8 mouse cellular contexts compared by ENCODE assay signal in the genomic region with DNA sequence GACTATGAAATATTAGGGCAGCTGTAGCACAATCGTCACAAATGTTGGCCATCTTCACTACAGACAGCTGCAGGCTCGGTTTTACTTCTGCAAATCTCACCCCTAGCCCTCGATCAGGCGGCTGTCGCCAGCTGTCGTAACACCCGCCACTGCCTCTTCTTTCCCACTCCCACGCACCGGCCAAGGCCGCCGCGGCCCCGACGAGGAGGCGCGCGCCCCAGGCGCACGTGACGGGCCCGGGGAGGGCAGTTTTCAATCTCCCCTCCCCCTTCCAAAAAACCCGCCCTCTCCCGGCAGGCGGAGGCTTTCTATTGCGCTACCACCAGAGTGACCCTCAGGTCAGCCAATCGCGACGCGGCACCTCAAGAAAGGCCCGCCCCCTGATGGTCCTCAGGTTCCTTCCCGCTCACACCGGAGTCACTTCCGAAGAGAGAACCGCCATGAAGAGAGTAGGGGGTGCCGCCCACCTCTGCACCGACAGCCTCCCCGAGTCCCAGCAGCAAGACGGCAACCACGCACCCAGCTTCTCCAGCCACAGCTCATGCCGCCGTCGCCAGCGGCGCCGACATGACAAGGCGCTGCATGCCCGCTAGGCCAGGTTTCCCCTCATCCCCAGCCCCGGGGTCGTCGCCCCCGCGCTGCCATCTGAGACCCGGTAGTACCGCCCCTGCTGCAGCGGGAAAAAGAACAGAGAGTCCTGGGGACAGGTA. TPM values are rescaled to one million over a fixed set of nuclear protein-coding genes. Genes with fewer than 3 reads are reported as not detected.
DNase-seq lines count a peak whose midpoint lies in the region; ATAC-seq and TF ChIP-seq lines count a peak whose summit lies in the region.

TSS of gene Slf2 (plus strand) at position 408 of the 710 bp plus-strand sequence.

- WGBS in embryonic facial prominence, embryonic 13.5 days = under 1% methylated on average over 55 of the region's 55 CpGs
- WGBS in kidney, adult 2 months = under 1% methylated on average over 55 of the region's 55 CpGs
- under 1% methylated on average over 54 of the region's 55 CpGs for WGBS in limb, embryonic 12.5 days
- under 1% methylated on average over 55 of the region's 55 CpGs for WGBS in midbrain, embryonic 15.5 days
- under 1% methylated on average over 55 of the region's 55 CpGs for WGBS in spleen, adult 2 months

- peak within 1 kb of the TSS; percentile 81 for H3K9ac ChIP-seq in embryonic facial prominence, embryonic 13.5 days
- peak within 1 kb of the TSS; percentile 87 for H3K9ac ChIP-seq in limb, embryonic 12.5 days (replicated peaks)
- peak within 1 kb of the TSS; percentile 89 for H3K9ac ChIP-seq in midbrain, embryonic 15.5 days

- peak within 1 kb of the TSS; percentile 69 for H3K4me3 ChIP-seq in embryonic facial prominence, embryonic 13.5 days
- H3K4me3 ChIP-seq in kidney, adult 2 months (ENCODE audit: insufficient read depth, low read depth, low read length) = peak within 1 kb of the TSS; percentile 99
- H3K4me3 ChIP-seq in limb, embryonic 12.5 days (replicated peaks) = peak within 1 kb of the TSS; percentile 96
- H3K4me3 ChIP-seq in midbrain, embryonic 15.5 days = peak within 1 kb of the TSS; percentile 97
- H3K4me3 ChIP-seq in spleen, adult 2 months (ENCODE audit: extremely low read depth, insufficient read depth, insufficient read length) = peak within 1 kb of the TSS; percentile 94

- peaks cover 15% of the 10 kb centered on the region for H3K36me3 ChIP-seq in embryonic facial prominence, embryonic 13.5 days
- peaks cover 7% of the 10 kb centered on the region for H3K36me3 ChIP-seq in kidney, adult 2 months (ENCODE audit: control insufficient read depth, insufficient read depth, low read length)
- peaks cover 15% of the 10 kb centered on the region for H3K36me3 ChIP-seq in limb, embryonic 12.5 days
- H3K36me3 ChIP-seq in midbrain, embryonic 15.5 days (replicated peaks) = peaks cover 8% of the 10 kb centered on the region; the same call in 1 of the 2 replicates
- peaks cover 9% of the 10 kb centered on the region for H3K36me3 ChIP-seq in spleen, adult 2 months (ENCODE audit: control insufficient read depth, insufficient read depth, low read length)

- no peaks in the 10 kb centered on the region for H3K27me3 ChIP-seq in embryonic facial prominence, embryonic 13.5 days
- no peaks in the 10 kb centered on the region for H3K27me3 ChIP-seq in kidney, adult 2 months (replicated peaks; ENCODE audit: control insufficient read depth, insufficient read depth, low read length)
- H3K27me3 ChIP-seq in limb, embryonic 12.5 days = no peaks in the 10 kb centered on the region
- H3K27me3 ChIP-seq in midbrain, embryonic 15.5 days (replicated peaks) = peaks cover 3% of the 10 kb centered on the region; the same call in 1 of the 2 replicates
- H3K27me3 ChIP-seq in spleen, adult 2 months (ENCODE audit: control insufficient read depth, insufficient read depth, low read length) = no peaks in the 10 kb centered on the region

- H3K27ac ChIP-seq in embryonic facial prominence, embryonic 13.5 days = peak within 1 kb of the TSS; percentile 81
- H3K27ac ChIP-seq in kidney, adult 2 months (ENCODE audit: insufficient read depth, low read depth, low read length) = peak within 1 kb of the TSS; percentile 75
- H3K27ac ChIP-seq in limb, embryonic 12.5 days = peak within 1 kb of the TSS; percentile 91
- H3K27ac ChIP-seq in midbrain, embryonic 15.5 days = peak within 1 kb of the TSS; percentile 86
- H3K27ac ChIP-seq in spleen, adult 2 months (ENCODE audit: insufficient read depth, low read length) = peak within 1 kb of the TSS; percentile 82

- peak; percentile 34 for TF ChIP-seq POLR2A in kidney, adult 2 months (IDR thresholded peaks at IDR 0.05; ENCODE audit: low read depth, low read length)
- TF ChIP-seq POLR2A in spleen, adult 2 months (IDR thresholded peaks at IDR 0.05; ENCODE audit: low read depth, low read length) = peak; percentile 48

- peak; percentile 97 for DNase-seq in 3134 (ENCODE audit: extremely low read depth, insufficient read length, low spot score)
- DNase-seq in adrenal gland, postnatal 36 days = peak; percentile 98
- DNase-seq in heart, adult 18-20 months = peak; percentile 99 to 100
- peak; percentile 99 for DNase-seq in kidney, adult 2 months
- DNase-seq in spleen, adult 2 months (ENCODE audit: low read depth in 1 of 2, low spot score in 2 of 2) = peak; percentile 96 to 99

- TF ChIP-seq CTCF in kidney, adult 2 months (conservative IDR thresholded peaks at IDR 0.05; ENCODE audit: insufficient read depth, insufficient read length, low read depth, low read length) = no peak
- TF ChIP-seq CTCF in spleen, adult 2 months (IDR thresholded peaks at IDR 0.05; ENCODE audit: extremely low read depth, insufficient read depth, insufficient read length, insufficient replicate concordance) = no peak

- peak; percentile 97 for ATAC-seq in embryonic facial prominence, embryonic 13.5 days (ENCODE audit: insufficient number of reproducible peaks, insufficient read depth, low FRiP score, low TSS enrichment, low read depth)
- ATAC-seq in limb, embryonic 12.5 days (ENCODE audit: insufficient number of reproducible peaks, insufficient read depth, low FRiP score, low TSS enrichment, low read depth) = peak; percentile 96
- peak; percentile 99 for ATAC-seq in midbrain, embryonic 15.5 days (replicated peaks)

- H3K4me1 ChIP-seq in embryonic facial prominence, embryonic 13.5 days = peaks cover 36% of the 10 kb centered on the region
- peaks cover 3% of the 10 kb centered on the region for H3K4me1 ChIP-seq in kidney, adult 2 months (ENCODE audit: control insufficient read depth, insufficient read depth, low read length)
- peaks cover 55% of the 10 kb centered on the region for H3K4me1 ChIP-seq in limb, embryonic 12.5 days (replicated peaks)
- peaks cover 20% of the 10 kb centered on the region for H3K4me1 ChIP-seq in midbrain, embryonic 15.5 days
- peaks cover 2% of the 10 kb centered on the region; the same call in 1 of the 2 replicates for H3K4me1 ChIP-seq in spleen, adult 2 months (ENCODE audit: control insufficient read depth, insufficient read depth, insufficient read length)

- H3K9me3 ChIP-seq in embryonic facial prominence, embryonic 13.5 days = no peaks in the 10 kb centered on the region
- no peaks in the 10 kb centered on the region for H3K9me3 ChIP-seq in limb, embryonic 12.5 days
- H3K9me3 ChIP-seq in midbrain, embryonic 15.5 days = no peaks in the 10 kb centered on the region

- H3K4me2 ChIP-seq in embryonic facial prominence, embryonic 13.5 days = peak within 1 kb of the TSS; percentile 71
- peak within 1 kb of the TSS; percentile 56 for H3K4me2 ChIP-seq in limb, embryonic 12.5 days
- peak within 1 kb of the TSS; percentile 68 for H3K4me2 ChIP-seq in midbrain, embryonic 15.5 days

RNA-seq across cellular contexts. Expression of gene Slf2, which starts in this region (rescaled TPM):
- total RNA-seq in adrenal gland, postnatal 36 days (2021) = 10 to 100 TPM; 23.0 to 23.7 TPM
- 30.2 and 37.0 TPM in 2 replicates for polyA plus RNA-seq in embryonic facial prominence, embryonic 13.5 days (2015; fragmentation: Nextera tagmentation; extraction: Ambion mirVana)
- 10 to 100 TPM; 22.8 to 23.7 TPM for total RNA-seq in heart, adult 18-20 months (2021)
- polyA plus RNA-seq in kidney, adult 2 months (2012; rRNA removed) = 10.5 and 31.1 TPM in 2 replicates
- 49.7 and 53.2 TPM in 2 replicates for polyA plus RNA-seq in limb, embryonic 12.5 days (2016; fragmentation: Nextera tagmentation; extraction: Ambion mirVana)
- 27.8 and 33.0 TPM in 2 replicates for polyA plus RNA-seq in midbrain, embryonic 15.5 days (2015; fragmentation: Nextera tagmentation; extraction: Ambion mirVana)
- 26.8 and 92.8 TPM in 2 replicates for polyA plus RNA-seq in spleen, adult 2 months (2012; rRNA removed)

Comparison
In these comparisons a context has a peak if more than half of its experiments do, and no peak if none do; other contexts are left out.
1. Peak in every context shown above with its lines: DNase-seq, ATAC-seq, H3K4me3 ChIP-seq and H3K27ac ChIP-seq.